Mouse (Mus musculus) pancreas, adult 10 weeks (tissue): Measurements from ENCODE around the gene Bri3bp. TPM values are rescaled to one million over a fixed set of nuclear protein-coding genes. Genes with fewer than 3 reads are reported as not detected.

ENCODE experiments used
- polyA plus RNA-seq: library from polyadenylated mRNA; stranded (reverse); fragments of 350-450 nt; fragmentation: Illumina TruSeq; extraction: RNeasy Lipid Tissue Mini Kit (QIAGEN cat#74804); gene quantifications from one replicate; pipeline ENCODE4 v1.2.3, GENCODE M21; 2015; ENCODE audit warnings: low read depth, low replicate concordance; ENCODE audit not compliant: insufficient read depth

The Bri3bp gene
- 1.00 TPM for polyA plus RNA-seq

DNA sequence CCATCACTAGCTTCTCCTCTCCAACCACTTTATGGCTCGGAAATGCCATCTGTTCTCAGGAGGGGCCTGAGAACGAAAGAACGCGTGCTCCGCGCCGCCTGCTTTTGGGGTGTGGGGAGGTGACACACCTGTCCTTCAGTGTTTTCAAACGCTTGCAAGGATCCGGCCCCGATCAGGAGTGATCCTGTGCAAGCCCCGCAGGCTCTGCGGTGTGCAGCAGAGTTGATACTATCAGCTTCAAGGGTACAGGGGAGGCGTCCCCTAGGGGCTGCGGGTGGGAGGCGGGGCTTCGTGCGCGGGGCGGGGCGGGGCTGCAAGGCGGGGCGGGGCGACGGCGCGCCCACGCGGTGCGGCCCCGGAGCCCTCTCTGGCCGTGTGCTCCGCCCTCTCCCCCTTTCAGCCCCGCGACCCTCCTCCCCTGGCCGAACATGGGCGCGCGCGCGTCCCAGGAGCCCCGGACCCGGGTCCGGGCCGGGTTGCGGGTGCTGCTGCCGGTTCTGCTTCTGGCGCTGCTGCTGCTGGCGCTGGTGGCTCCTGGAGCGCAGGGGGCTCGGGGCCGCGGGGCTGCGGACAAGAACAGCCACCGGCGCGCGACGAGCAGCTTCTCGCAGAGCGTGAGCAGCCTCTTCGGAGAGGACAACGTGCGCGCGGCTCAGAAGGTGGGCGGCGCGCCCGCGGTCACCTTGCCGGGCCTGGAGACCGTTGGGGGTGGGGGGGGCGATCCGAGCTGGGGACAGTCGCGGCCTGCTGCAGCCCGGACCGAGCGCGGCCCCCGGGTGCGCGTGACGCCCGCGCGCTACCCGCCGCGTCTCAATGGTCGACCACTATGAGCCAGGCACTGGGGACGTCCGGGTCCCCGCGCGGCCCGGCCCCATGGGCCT lies at the start of gene Bri3bp:
Gene Bri3bp, plus strand, starts transcription at position 335 of the 881 bp plus-strand sequence.

DNA sequence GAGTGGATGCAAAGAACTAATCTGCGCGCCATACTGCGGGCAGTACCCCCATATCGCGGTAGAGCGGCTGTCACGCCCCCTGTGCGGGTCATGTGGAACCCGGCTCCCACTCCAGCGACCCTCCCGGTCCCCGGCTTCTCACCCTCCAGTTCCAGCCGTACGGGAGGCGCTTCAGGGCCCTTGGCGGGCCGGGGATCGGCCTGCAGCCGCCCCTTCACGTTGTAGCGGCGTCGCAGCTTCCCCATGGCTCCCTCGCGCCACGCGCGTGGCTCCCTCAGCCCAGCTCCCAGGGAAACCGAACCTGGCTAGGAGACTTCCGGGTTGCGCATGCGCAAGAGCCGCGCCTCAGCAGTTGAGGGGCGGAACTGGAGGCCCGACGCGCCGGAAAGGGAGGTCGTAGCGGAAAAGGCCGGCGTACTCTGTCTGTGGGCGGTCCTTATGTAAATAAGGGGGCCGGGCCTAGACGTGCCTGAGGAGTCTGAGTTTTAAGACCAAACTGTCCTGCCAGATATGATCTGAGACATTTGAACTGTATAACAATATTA lies 7.5 kb upstream of the Bri3bp start, which contains the start of gene Dhx37:
Gene Dhx37, minus strand, starts transcription at position 329 of the 545 bp plus-strand sequence.

DNA sequence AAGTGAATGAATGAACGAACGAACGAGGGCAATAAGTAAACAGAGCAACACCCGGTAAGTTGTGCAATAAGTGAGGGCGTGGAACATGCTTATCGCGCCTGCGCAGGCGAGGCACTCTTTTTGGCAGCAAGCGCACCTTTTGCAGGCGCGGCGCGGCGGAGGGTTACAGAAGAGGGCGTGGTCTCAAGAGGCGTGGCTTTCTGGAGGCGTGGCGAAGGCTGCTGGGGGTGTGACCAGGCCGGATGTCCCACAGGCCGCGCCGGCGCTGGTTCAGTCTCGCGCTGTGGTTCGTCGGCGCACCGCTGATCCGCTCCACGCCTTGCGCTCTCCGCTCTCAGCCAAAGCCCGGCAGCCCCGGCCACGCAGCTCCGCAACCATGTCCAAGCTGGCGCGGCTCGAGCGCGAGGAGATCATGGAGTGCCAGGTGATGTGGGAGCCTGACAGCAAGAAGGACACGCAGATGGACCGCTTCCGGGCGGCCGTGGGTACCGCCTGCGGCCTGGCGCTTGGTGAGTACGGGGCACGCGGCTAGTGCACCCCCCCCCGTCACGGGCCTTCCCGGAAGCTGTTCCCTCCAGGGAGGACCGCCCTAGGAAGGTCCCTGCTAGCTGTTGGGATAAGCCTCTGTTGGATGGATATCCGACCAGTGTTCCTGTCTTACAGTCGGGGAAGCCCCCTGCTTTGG lies 34.4 kb downstream of the Bri3bp start, which contains the start of gene Aacs:
Gene Aacs, plus strand, starts transcription at position 214 of the 685 bp plus-strand sequence.

Other genes starting within 250 kb of the Bri3bp start
- gene Scarb1, start 100.5 kb upstream of the Bri3bp start, polyA plus RNA-seq, result 44.2 TPM
- gene Gm10382, start 52.2 kb upstream of the Bri3bp start, polyA plus RNA-seq, result not detected
- gene Ubc, start 51.4 kb upstream of the Bri3bp start, polyA plus RNA-seq, result 97.8 TPM
- gene Dhx37, start 7.4 kb upstream of the Bri3bp start, polyA plus RNA-seq, result 8.1 TPM
- gene Aacs, start 34.2 kb downstream of the Bri3bp start, polyA plus RNA-seq, result 7.5 TPM
- gene Tmem132b, start 90.2 kb downstream of the Bri3bp start, polyA plus RNA-seq, result 0.48 TPM